Mouse (Mus musculus) liver, postnatal 0 days (tissue): ENCODE measurements around the gene AI661453.

Experiments
- CTCF ChIP-seq: sonication (generic); IDR thresholded peaks from 2 replicates; pipeline ENCODE4 v1.5.1; 2016; ENCODE audit warnings: antibody characterized with exemption, low read depth
- EP300 ChIP-seq: IDR thresholded peaks from 2 replicates; pipeline ENCODE4 v1.6.1; 2016; ENCODE audit warnings: antibody characterized with exemption, low read depth, mild to moderate bottlenecking

- TF ChIP-seq CTCF (no peak), EP300 (0 out of 2 replicates have a peak, but pooled peaks have one; percentile 33)
These were observed 68.5 kb downstream of the AI661453 start, which contains the start of gene Ccnd3 for GRCm38 (mm10) chr17:47504941-47505346.
